Mouse (Mus musculus): ENCODE results near the gene Casp2.

DNA sequence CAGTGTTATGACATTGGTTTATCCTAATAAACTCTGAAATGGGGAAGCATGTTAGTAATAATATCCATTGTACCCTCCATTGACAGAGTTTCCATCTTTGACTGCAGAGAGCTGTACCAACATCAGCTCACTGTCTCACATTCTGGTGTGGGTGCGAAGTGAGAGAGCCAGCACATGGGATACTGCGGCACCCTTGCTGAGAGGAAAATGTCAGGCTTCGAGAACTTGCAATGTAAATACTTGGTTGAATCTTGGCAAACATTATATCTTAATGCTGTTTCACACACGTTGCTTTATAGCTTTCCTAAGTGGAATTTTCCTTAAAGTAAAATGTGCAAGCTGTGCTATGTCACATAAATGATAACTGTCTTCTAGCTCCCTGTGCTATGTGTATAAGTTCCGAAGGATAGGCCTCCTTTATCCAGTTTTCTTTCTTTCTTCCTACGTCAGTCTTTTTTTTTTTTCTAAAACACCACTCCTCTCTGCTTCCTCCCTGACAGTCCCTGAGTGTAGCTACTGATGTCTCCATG lies 27.4 kb upstream of the Casp2 start:
- TF ChIP-seq CTCF (IDR thresholded peaks at IDR 0.05; ENCODE audit: borderline replicate concordance, insufficient read depth, low read depth, low read length) (no peak), POLR2A (IDR thresholded peaks at IDR 0.05; ENCODE audit: borderline replicate concordance, insufficient read depth, low read length) (no peak)
